Mouse (Mus musculus) heart, adult 2 months (tissue): ENCODE measurements at regions not wholly inside any gene's neighbourhood (a gene's known extent, or its start where the extent isn't known, plus 50 kb on each side); places are given as distances from the start of the nearest gene placed in this dataset.

Source experiments
- DNase-seq, 2 experiments: peaks; one replicate each; pipeline ENCODE4 v3.0.0; 2021
- H3K27ac ChIP-seq: fragments of 200-600 bp; 2 replicates; pipeline ENCODE4 v1.8.1; 2022
- H3K27me3 ChIP-seq: fragments of 200-500 bp; 2 replicates; pipeline ENCODE4 v1.6.1; 2012; ENCODE audit warnings: mild to moderate bottlenecking, low read length, inconsistent platforms, mixed read lengths; ENCODE audit not compliant: control insufficient read depth, insufficient read depth
- H3K36me3 ChIP-seq: fragments of 200-500 bp; 2 replicates; pipeline ENCODE4 v1.6.1; 2012; ENCODE audit warnings: low read length, inconsistent platforms; ENCODE audit not compliant: control insufficient read depth, insufficient read depth
- H3K4me1 ChIP-seq: fragments of 200-500 bp; 2 replicates; pipeline ENCODE4 v1.6.1; 2011; ENCODE audit warnings: low read length; ENCODE audit not compliant: control insufficient read depth, insufficient read depth
- H3K4me3 ChIP-seq: fragments of 200-600 bp; 2 replicates; pipeline ENCODE4 v1.8.1; 2022
- H3K79me2 ChIP-seq: fragments of 200-500 bp; replicated peaks from 2 replicates; pipeline ENCODE4 v1.6.1; 2012; ENCODE audit warnings: mild to moderate bottlenecking, inconsistent platforms, low read length, moderate library complexity, mixed read lengths; ENCODE audit not compliant: control insufficient read depth, insufficient read depth
- H3K9ac ChIP-seq: fragments of 200-500 bp; 2 replicates; pipeline ENCODE4 v1.6.1; 2012; ENCODE audit warnings: low read depth, mild to moderate bottlenecking, control low read depth, inconsistent platforms, low read length, mixed read lengths
- CTCF ChIP-seq: fragments of 200-600 bp; IDR thresholded peaks from 2 replicates; pipeline ENCODE4 v1.8.1; 2022; ENCODE audit warnings: antibody characterized with exemption, mild to moderate bottlenecking, moderate library complexity
- EP300 ChIP-seq: fragments of 200-500 bp; IDR thresholded peaks from 2 replicates; pipeline ENCODE4 v1.6.1; 2011; ENCODE audit warnings: low read depth, low read length, control low read depth; ENCODE audit not compliant: insufficient read depth
- POLR2A ChIP-seq: fragments of 200-500 bp; IDR thresholded peaks from 2 replicates; pipeline ENCODE4 v1.6.1; 2011; ENCODE audit warnings: mild to moderate bottlenecking, low read depth, low read length, control low read depth; ENCODE audit not compliant: insufficient read depth
- WGBS: fragments of 180-500 bp; shearing (Covaris S2); methylation state at CpG from one replicate; pipeline ENCODE4 v1.1.7; 2018; 5-methylcytosine and 5-hydroxymethylcytosine counted together
- intact Hi-C: fragments of 180-260 bp; cut with DNase I; formaldehyde crosslinking; loops from one replicate; pipeline ENCODE4 v1.15.1; 2025

GRCm38 (mm10) chr17:4808926-4809325, 185.2 kb upstream of the Arid1b start:
- Histone ChIP-seq H3K79me2 (no peaks in the 10 kb centered on the region), H3K4me3 (no peak overlapping the region), H3K36me3 (no peaks in the 10 kb centered on the region), H3K4me1 (peaks cover 2% of the 10 kb centered on the region; the same call in 1 of the 2 replicates), H3K27ac (no peak overlapping the region), H3K9ac (no peak overlapping the region), H3K27me3 (no peaks in the 10 kb centered on the region)
- DNase-seq = no peak
- TF ChIP-seq POLR2A (no peak), EP300 (no peak), CTCF (no peak)
- WGBS = 65% methylated on average over 3 of the region's 3 CpGs
- intact Hi-C loops = no loop called here

GRCm38 (mm10) chr17:4813232-4813631, 180.9 kb upstream of the Arid1b start:
- DNase-seq = no peak
- WGBS = 85% methylated on average over 3 of the region's 3 CpGs
- no peak overlapping the region for H3K4me3 ChIP-seq
- H3K4me1 ChIP-seq = 0 out of 2 replicates have a peak, but pooled peaks cover 2% of the 10 kb centered on the region
- no peaks in the 10 kb centered on the region for H3K79me2 ChIP-seq
- TF ChIP-seq POLR2A (no peak), CTCF (no peak), EP300 (no peak)
- H3K27me3 ChIP-seq = no peaks in the 10 kb centered on the region
- intact Hi-C loops = no loop called here
- no peak overlapping the region for H3K9ac ChIP-seq
- no peaks in the 10 kb centered on the region for H3K36me3 ChIP-seq
- no peak overlapping the region for H3K27ac ChIP-seq

- Histone ChIP-seq H3K4me1 (0 out of 2 replicates have a peak, but pooled peaks cover 2% of the 10 kb centered on the region), H3K4me3 (no peak overlapping the region), H3K36me3 (no peaks in the 10 kb centered on the region), H3K9ac (no peak overlapping the region), H3K79me2 (no peaks in the 10 kb centered on the region), H3K27ac (no peak overlapping the region), H3K27me3 (no peaks in the 10 kb centered on the region)
- DNase-seq = peak; percentile 29 to 49
- intact Hi-C loops = no loop called here
- no peak for TF ChIP-seq POLR2A
- TF ChIP-seq EP300 = no peak
- TF ChIP-seq CTCF = no peak
- WGBS = 57% methylated on average over 6 of the region's 6 CpGs
Observed at GRCm38 (mm10) chr17:4813666-4814065, 180.5 kb upstream of the Arid1b start.

GRCm38 (mm10) chr17:4825221-4825895, 168.8 kb upstream of the Arid1b start:
- Histone ChIP-seq H3K4me3 (no peak overlapping the region), H3K4me1 (peaks cover 1% of the 10 kb centered on the region; the same call in 1 of the 2 replicates), H3K79me2 (no peaks in the 10 kb centered on the region), H3K27ac (no peak overlapping the region), H3K27me3 (no peaks in the 10 kb centered on the region), H3K36me3 (no peaks in the 10 kb centered on the region), H3K9ac (no peak overlapping the region)
- TF ChIP-seq CTCF = no peak
- TF ChIP-seq EP300 = no peak
- TF ChIP-seq POLR2A = no peak
- no peak for DNase-seq
- intact Hi-C loops = no loop called here
- 65% methylated on average over 8 of the region's 8 CpGs for WGBS

GRCm38 (mm10) chr17:4834065-4834464, 160.1 kb upstream of the Arid1b start:
- H3K9ac ChIP-seq = no peak overlapping the region
- no peaks in the 10 kb centered on the region for H3K27me3 ChIP-seq
- TF ChIP-seq CTCF (no peak), EP300 (no peak), POLR2A (no peak)
- no peaks in the 10 kb centered on the region for H3K36me3 ChIP-seq
- H3K4me1 ChIP-seq = peaks cover 3% of the 10 kb centered on the region; the same call in 1 of the 2 replicates
- no peak overlapping the region for H3K4me3 ChIP-seq
- DNase-seq = peak; percentile 23 to 63
- intact Hi-C loops = no loop called here
- WGBS = 29% methylated on average over 7 of the region's 7 CpGs
- H3K79me2 ChIP-seq = no peaks in the 10 kb centered on the region
- peak overlapping the region; percentile 11; the same call in 1 of the 2 replicates for H3K27ac ChIP-seq

GRCm38 (mm10) chr17:4834571-4834970, 159.6 kb upstream of the Arid1b start:
- Histone ChIP-seq H3K36me3 (no peaks in the 10 kb centered on the region), H3K9ac (no peak overlapping the region), H3K4me1 (peaks cover 3% of the 10 kb centered on the region; the same call in 1 of the 2 replicates), H3K4me3 (no peak overlapping the region), H3K27me3 (no peaks in the 10 kb centered on the region), H3K27ac (no peak overlapping the region), H3K79me2 (no peaks in the 10 kb centered on the region)
- WGBS = 63% methylated on average over 7 of the region's 7 CpGs
- intact Hi-C loops = no loop called here
- no peak for TF ChIP-seq EP300
- no peak for TF ChIP-seq POLR2A
- TF ChIP-seq CTCF = no peak
- DNase-seq = no peak
